Mouse (Mus musculus): ENCODE measurements around the gene Duoxa2. TPM values are rescaled to one million over a fixed set of nuclear protein-coding genes. Genes with fewer than 3 reads are reported as not detected.
"Not testable (repeated sequence)": the region's sequence is repeated elsewhere in the genome, so short reads cannot be mapped to it uniquely, and the experiment has no call there.

Duoxa2 gene
- polyA plus RNA-seq, 1 experiment from 2014 or later = 0.83 TPM

GRCm38 (mm10) chr2:122332222-122332621 lies 33.5 kb downstream of the Duoxa2 start:
- no peaks in the 10 kb centered on the region for H3K9me3 ChIP-seq (ENCODE audit: control insufficient read depth)
- no peak overlapping the region for H3K9ac ChIP-seq (ENCODE audit: low read depth, low read length)
- H3K4me2 ChIP-seq (replicated peaks; ENCODE audit: low read depth) = no peak overlapping the region
- ATAC-seq = no peak
- WGBS = 66% methylated on average over 3 of the region's 3 CpGs
- H3K4me3 ChIP-seq (ENCODE audit: low read depth, low read length) = no peak overlapping the region
- H3K4me1 ChIP-seq (replicated peaks; ENCODE audit: control insufficient read depth, insufficient read depth, low read length) = no peaks in the 10 kb centered on the region
- no peak for TF ChIP-seq CTCF (IDR thresholded peaks at IDR 0.05; ENCODE audit: low read depth)
- no peaks in the 10 kb centered on the region for H3K27me3 ChIP-seq (replicated peaks; ENCODE audit: control insufficient read depth, insufficient read depth, low read length)
- H3K27ac ChIP-seq (ENCODE audit: low read depth, low read length) = no peak overlapping the region
- no peaks in the 10 kb centered on the region for H3K36me3 ChIP-seq (ENCODE audit: control insufficient read depth, insufficient read depth)

DNA sequence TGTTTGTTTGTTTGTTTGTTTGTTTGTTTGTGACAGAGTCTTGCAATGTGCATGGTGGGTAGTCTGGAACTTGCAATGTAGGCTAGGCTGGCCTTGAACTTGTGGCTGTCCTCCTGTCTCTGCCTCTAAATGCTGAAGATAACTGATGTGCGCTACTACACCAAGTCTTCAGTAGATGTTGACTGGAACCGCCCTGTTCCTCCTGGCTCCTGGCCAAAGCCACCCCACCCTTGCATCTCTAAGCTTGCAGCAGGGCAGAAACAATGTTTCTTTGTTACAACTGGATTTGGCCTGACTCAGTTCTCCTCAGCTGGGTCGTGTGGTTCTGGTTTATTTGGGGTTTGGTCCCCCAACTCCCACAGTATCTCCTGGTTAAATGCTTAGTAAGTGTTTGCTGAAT lies 35.5 kb downstream of the Duoxa2 start:
- ATAC-seq = 0 out of 2 replicates have a peak, but pooled peaks have one; percentile 28
- no peaks in the 10 kb centered on the region for H3K9me3 ChIP-seq (ENCODE audit: control insufficient read depth)
- 29% methylated on average over 3 of the region's 3 CpGs for WGBS
- no peak overlapping the region for H3K27ac ChIP-seq (ENCODE audit: low read depth, low read length)
- H3K36me3 ChIP-seq (ENCODE audit: control insufficient read depth, insufficient read depth) = no peaks in the 10 kb centered on the region
- H3K9ac ChIP-seq (ENCODE audit: low read depth, low read length) = no peak overlapping the region
- TF ChIP-seq CTCF (IDR thresholded peaks at IDR 0.05; ENCODE audit: low read depth) = no peak
- H3K27me3 ChIP-seq (replicated peaks; ENCODE audit: control insufficient read depth, insufficient read depth, low read length) = no peaks in the 10 kb centered on the region
- H3K4me2 ChIP-seq (replicated peaks; ENCODE audit: low read depth) = no peak overlapping the region
- H3K4me3 ChIP-seq (ENCODE audit: low read depth, low read length) = no peak overlapping the region
- no peaks in the 10 kb centered on the region for H3K4me1 ChIP-seq (replicated peaks; ENCODE audit: control insufficient read depth, insufficient read depth, low read length)

GRCm38 (mm10) chr2:122337291-122337690 lies 38.6 kb downstream of the Duoxa2 start:
- H3K27ac ChIP-seq (ENCODE audit: low read depth, low read length) = no peak overlapping the region
- H3K9me3 ChIP-seq (ENCODE audit: control insufficient read depth) = no peaks in the 10 kb centered on the region
- no peak overlapping the region for H3K4me2 ChIP-seq (replicated peaks; ENCODE audit: low read depth)
- no peak overlapping the region for H3K4me3 ChIP-seq (ENCODE audit: low read depth, low read length)
- 61% methylated on average over 21 of the region's 21 CpGs for WGBS
- H3K36me3 ChIP-seq (ENCODE audit: control insufficient read depth, insufficient read depth) = no peaks in the 10 kb centered on the region
- no peaks in the 10 kb centered on the region for H3K4me1 ChIP-seq (replicated peaks; ENCODE audit: control insufficient read depth, insufficient read depth, low read length)
- no peaks in the 10 kb centered on the region for H3K27me3 ChIP-seq (replicated peaks; ENCODE audit: control insufficient read depth, insufficient read depth, low read length)
- ATAC-seq = no peak
- H3K9ac ChIP-seq (ENCODE audit: low read depth, low read length) = no peak overlapping the region
- no peak for TF ChIP-seq CTCF (IDR thresholded peaks at IDR 0.05; ENCODE audit: low read depth)

DNA sequence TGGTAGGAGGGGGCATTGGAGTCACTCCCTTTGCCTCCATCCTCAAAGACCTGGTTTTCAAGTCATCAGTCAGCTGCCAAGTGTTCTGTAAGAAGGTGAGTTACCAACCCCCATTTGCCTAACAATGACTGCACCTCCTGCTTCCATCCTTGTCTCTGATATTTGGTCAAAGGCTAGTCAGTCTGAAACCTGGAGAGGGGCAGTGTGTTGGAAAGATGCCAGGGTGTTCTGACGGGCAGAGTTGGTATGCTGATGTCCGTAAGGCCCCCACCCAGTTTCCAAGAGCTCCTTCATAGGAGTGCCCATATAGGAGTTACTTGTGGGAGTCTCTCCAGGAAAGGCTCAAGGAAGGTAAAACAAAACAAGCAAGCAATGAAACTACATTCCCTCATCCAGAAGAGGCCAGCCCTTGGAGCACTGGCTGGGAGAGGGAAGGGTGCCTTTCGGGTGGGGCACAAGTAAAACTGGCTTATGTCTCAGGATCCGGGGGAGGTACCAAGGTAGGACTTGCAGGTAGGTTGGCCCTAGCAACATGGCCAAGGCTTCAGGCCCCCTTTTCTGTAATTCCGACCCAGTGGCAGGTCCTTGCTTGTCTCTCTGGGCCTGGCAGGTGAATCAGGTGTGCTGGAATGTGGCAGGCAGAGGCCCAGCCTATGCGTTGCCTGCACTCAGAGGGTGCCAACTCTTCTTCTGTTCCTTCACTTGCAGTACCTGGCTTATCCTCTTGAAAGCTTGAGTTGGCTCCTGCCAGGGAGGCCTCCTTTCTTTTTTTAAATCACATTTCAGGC lies 46.6 kb downstream of the Duoxa2 start:
- no peak for TF ChIP-seq CTCF (IDR thresholded peaks at IDR 0.05; ENCODE audit: low read depth)
- no peak overlapping the region for H3K4me3 ChIP-seq (ENCODE audit: low read depth, low read length)
- no peaks in the 10 kb centered on the region; the same call in 1 of the 2 replicates for H3K27me3 ChIP-seq (replicated peaks; ENCODE audit: control insufficient read depth, insufficient read depth, low read length)
- no peaks in the 10 kb centered on the region for H3K4me1 ChIP-seq (replicated peaks; ENCODE audit: control insufficient read depth, insufficient read depth, low read length)
- no peak overlapping the region for H3K9ac ChIP-seq (ENCODE audit: low read depth, low read length)
- H3K36me3 ChIP-seq (ENCODE audit: control insufficient read depth, insufficient read depth) = no peaks in the 10 kb centered on the region
- H3K4me2 ChIP-seq (replicated peaks; ENCODE audit: low read depth) = no peak overlapping the region
- ATAC-seq = no peak
- H3K27ac ChIP-seq (ENCODE audit: low read depth, low read length) = no peak overlapping the region
- 78% methylated on average over 6 of the region's 6 CpGs for WGBS
- no peaks in the 10 kb centered on the region for H3K9me3 ChIP-seq (ENCODE audit: control insufficient read depth)

DNA sequence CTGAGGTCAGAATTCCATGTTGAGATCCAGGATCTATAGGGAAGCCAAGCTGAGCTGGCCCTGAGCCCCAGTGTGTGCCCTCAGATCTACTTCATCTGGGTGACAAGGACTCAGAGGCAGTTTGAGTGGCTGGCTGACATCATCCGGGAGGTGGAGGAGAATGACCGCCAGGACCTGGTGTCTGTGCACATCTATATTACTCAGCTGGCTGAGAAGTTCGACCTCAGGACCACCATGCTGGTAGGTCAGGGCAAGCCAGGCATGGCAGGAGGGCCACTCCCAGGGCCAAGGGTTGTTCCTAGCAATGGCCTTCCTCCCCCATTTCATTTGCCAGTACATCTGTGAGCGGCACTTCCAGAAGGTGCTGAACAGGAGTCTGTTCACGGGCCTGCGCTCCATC lies 47.5 kb downstream of the Duoxa2 start:
- H3K27me3 ChIP-seq (replicated peaks; ENCODE audit: control insufficient read depth, insufficient read depth, low read length); H3K4me1 ChIP-seq (replicated peaks; ENCODE audit: control insufficient read depth, insufficient read depth, low read length); H3K9me3 ChIP-seq (ENCODE audit: control insufficient read depth); H3K36me3 ChIP-seq (ENCODE audit: control insufficient read depth, insufficient read depth); ATAC-seq; H3K27ac ChIP-seq (ENCODE audit: low read depth, low read length); H3K4me3 ChIP-seq (ENCODE audit: low read depth, low read length); H3K9ac ChIP-seq (ENCODE audit: low read depth, low read length); H3K4me2 ChIP-seq (replicated peaks; ENCODE audit: low read depth): not testable (repeated sequence)
- WGBS = 85% methylated on average over 6 of the region's 6 CpGs

DNA sequence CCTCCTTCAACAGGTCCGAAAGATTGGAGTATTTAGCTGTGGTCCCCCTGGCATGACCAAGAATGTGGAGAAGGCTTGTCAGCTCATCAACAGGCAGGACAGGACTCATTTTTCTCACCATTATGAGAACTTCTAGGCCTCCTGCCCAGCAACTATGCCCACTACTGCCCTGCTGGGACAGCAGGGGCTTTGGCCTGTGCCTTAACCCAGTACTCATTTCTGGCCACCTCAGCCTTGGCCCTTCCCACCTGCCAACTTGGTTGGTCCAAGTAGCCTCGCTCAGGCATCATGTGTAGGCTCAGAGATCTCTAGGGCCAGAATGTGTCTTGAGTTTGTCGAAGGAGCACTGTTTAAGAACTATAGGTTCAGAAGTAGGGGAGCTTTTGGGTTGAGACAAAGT lies 48.6 kb downstream of the Duoxa2 start:
- Histone ChIP-seq H3K27me3 (replicated peaks; ENCODE audit: control insufficient read depth, insufficient read depth, low read length) (no peaks in the 10 kb centered on the region; the same call in 1 of the 2 replicates), H3K27ac (ENCODE audit: low read depth, low read length) (no peak overlapping the region), H3K9ac (ENCODE audit: low read depth, low read length) (no peak overlapping the region), H3K4me1 (replicated peaks; ENCODE audit: control insufficient read depth, insufficient read depth, low read length) (no peaks in the 10 kb centered on the region), H3K36me3 (ENCODE audit: control insufficient read depth, insufficient read depth) (0 out of 2 replicates have a peak, but pooled peaks cover 5% of the 10 kb centered on the region), H3K4me2 (replicated peaks; ENCODE audit: low read depth) (no peak overlapping the region), H3K9me3 (ENCODE audit: control insufficient read depth) (no peaks in the 10 kb centered on the region), H3K4me3 (ENCODE audit: low read depth, low read length) (no peak overlapping the region)
- no peak for TF ChIP-seq CTCF (IDR thresholded peaks at IDR 0.05; ENCODE audit: low read depth)
- WGBS = 97% methylated on average over 3 of the region's 3 CpGs
- ATAC-seq = no peak

All from intestine, postnatal 0 days (tissue).